Mouse (Mus musculus) liver, adult 2 months (tissue): ENCODE results near the gene Fermt3. TPM values are rescaled to one million over a fixed set of nuclear protein-coding genes. Genes with fewer than 3 reads are reported as not detected.

Source experiments
- DNase-seq: peaks from one replicate; pipeline ENCODE4 v3.0.0-alpha.2; 2011; ENCODE audit warnings: low read depth, low spot score; ENCODE audit errors: extremely low read depth
- H3K27ac ChIP-seq: fragments of 200-500 bp; replicated peaks from 2 replicates; pipeline ENCODE4 v1.5.1; 2012; ENCODE audit warnings: low read depth, mild to moderate bottlenecking, control low read depth, inconsistent platforms, low read length; ENCODE audit not compliant: insufficient read depth
- H3K27me3 ChIP-seq: fragments of 200-500 bp; 2 replicates; pipeline ENCODE4 v1.6.1; 2012; ENCODE audit warnings: mild to moderate bottlenecking, moderate library complexity, low read length, inconsistent platforms; ENCODE audit not compliant: control insufficient read depth, insufficient read depth
- H3K36me3 ChIP-seq: fragments of 200-500 bp; 2 replicates; pipeline ENCODE4 v1.6.1; 2012; ENCODE audit warnings: low read length, inconsistent platforms; ENCODE audit not compliant: control insufficient read depth, insufficient read depth
- H3K4me1 ChIP-seq: fragments of 200-500 bp; 2 replicates; pipeline ENCODE4 v1.6.1; 2011; ENCODE audit warnings: low read length; ENCODE audit not compliant: control insufficient read depth, insufficient read depth
- H3K4me3 ChIP-seq: fragments of 200-500 bp; 2 replicates; pipeline ENCODE4 v1.5.1; 2011; ENCODE audit warnings: low read depth, mild to moderate bottlenecking, control low read depth, low read length, moderate library complexity; ENCODE audit not compliant: insufficient read depth
- H3K79me2 ChIP-seq: fragments of 200-500 bp; 2 replicates; pipeline ENCODE4 v1.6.1; 2012; ENCODE audit warnings: inconsistent platforms, mild to moderate bottlenecking, low read length, moderate library complexity; ENCODE audit not compliant: control insufficient read depth, insufficient read depth
- H3K9ac ChIP-seq: fragments of 200-500 bp; 2 replicates; pipeline ENCODE4 v1.6.1; 2012; ENCODE audit warnings: low read depth, mild to moderate bottlenecking, control low read depth, inconsistent platforms, low read length
- CTCF ChIP-seq: fragments of 200-500 bp; IDR thresholded peaks from 2 replicates; pipeline ENCODE4 v1.5.1; 2011; ENCODE audit warnings: low read depth, low read length, control low read depth
- POLR2A ChIP-seq: fragments of 200-500 bp; IDR thresholded peaks from 2 replicates; pipeline ENCODE4 v1.6.1; 2011; ENCODE audit warnings: low read length, control low read depth; ENCODE audit not compliant: insufficient read depth; ENCODE audit errors: extremely low read depth
- WGBS: fragments of 180-500 bp; shearing (Covaris S2); methylation state at CpG from one replicate; pipeline ENCODE4 v1.1.7; 2018; 5-methylcytosine and 5-hydroxymethylcytosine counted together
- polyA plus RNA-seq: library from polyadenylated mRNA; depleted of rRNA; stranded (reverse); fragments of >200 nt; gene quantifications from 2 replicates; pipeline ENCODE4 v1.2.3, GENCODE M21; 2012
- total RNA-seq: library from RNA; depleted of rRNA; stranded (reverse); fragments of >200 nt; gene quantifications from 2 replicates; pipeline ENCODE4 v1.2.3, GENCODE M21; 2014

Fermt3 gene
- total and polyA plus RNA-seq, 2 experiments: 3.1 to 6.3 TPM

- no peak for DNase-seq
- no peak for TF ChIP-seq CTCF
- no peak for TF ChIP-seq POLR2A
- 43% methylated on average over 2 of the region's 2 CpGs for WGBS
- no peak overlapping the region for H3K4me3 ChIP-seq
- H3K4me1 ChIP-seq: peaks cover 13% of the 10 kb centered on the region
- H3K9ac ChIP-seq: no peak overlapping the region
- peaks cover 11% of the 10 kb centered on the region; the same call in 1 of the 2 replicates for H3K79me2 ChIP-seq
- H3K27me3 ChIP-seq: no peaks in the 10 kb centered on the region
- no peak overlapping the region for H3K27ac ChIP-seq
- H3K36me3 ChIP-seq: no peaks in the 10 kb centered on the region
Measured at GRCm38 (mm10) chr19:7041171-7041570, 21.9 kb upstream of the Fermt3 start.

GRCm38 (mm10) chr19:7040637-7041130 is 21.4 kb upstream of the Fermt3 start:
- H3K4me3 ChIP-seq: peak overlapping the region; percentile 57
- peak; percentile 33 for DNase-seq
- WGBS: 23% methylated on average over 13 of the region's 13 CpGs

GRCm38 (mm10) chr19:7039841-7040636 is 20.8 kb upstream of the Fermt3 start, which contains the start of gene Stip1:
Stip1 (minus strand) TSS chr19:7039967.
- Histone ChIP-seq H3K4me3 (peak within 1 kb of the TSS; percentile 84), H3K27ac (peak within 1 kb of the TSS; percentile 81), H3K27me3 (no peaks in the 10 kb centered on the region), H3K36me3 (no peaks in the 10 kb centered on the region; the same call in 1 of the 2 replicates), H3K9ac (peak within 1 kb of the TSS; percentile 88), H3K4me1 (peaks cover 13% of the 10 kb centered on the region), H3K79me2 (peaks cover 11% of the 10 kb centered on the region; the same call in 1 of the 2 replicates)
- WGBS: under 1% methylated on average over 49 of the region's 49 CpGs
- peak; percentile 100 for DNase-seq
- TF ChIP-seq POLR2A: peak; percentile 91
- TF ChIP-seq CTCF: peak; percentile 20; the same call in 1 of the 2 replicates

More at GRCm38 (mm10) chr19:7040637-7041130, 21.4 kb upstream of the Fermt3 start:
- Histone ChIP-seq H3K4me1 (peaks cover 13% of the 10 kb centered on the region), H3K79me2 (peaks cover 11% of the 10 kb centered on the region; the same call in 1 of the 2 replicates), H3K27ac (peak overlapping the region; percentile 81), H3K9ac (peak overlapping the region; percentile 73), H3K36me3 (no peaks in the 10 kb centered on the region), H3K27me3 (no peaks in the 10 kb centered on the region)
- TF ChIP-seq POLR2A: no peak
- no peak for TF ChIP-seq CTCF

GRCm38 (mm10) chr19:7039088-7039720 is 19.9 kb upstream of the Fermt3 start:
- H3K4me1 ChIP-seq: peaks cover 13% of the 10 kb centered on the region
- peak overlapping the region; percentile 88 for H3K9ac ChIP-seq
- H3K79me2 ChIP-seq: peaks cover 11% of the 10 kb centered on the region; the same call in 1 of the 2 replicates
- H3K27me3 ChIP-seq: no peaks in the 10 kb centered on the region
- peaks cover 6% of the 10 kb centered on the region for H3K36me3 ChIP-seq
- H3K4me3 ChIP-seq: peak overlapping the region; percentile 84
- DNase-seq: peak; percentile 28
- H3K27ac ChIP-seq: peak overlapping the region; percentile 33
- 1% methylated on average over 35 of the region's 35 CpGs for WGBS
- TF ChIP-seq CTCF (no peak), POLR2A (no peak)

- no peak overlapping the region for H3K27ac ChIP-seq
- WGBS: 87% methylated on average over 5 of the region's 5 CpGs
- H3K4me1 ChIP-seq: peaks cover 8% of the 10 kb centered on the region
- no peaks in the 10 kb centered on the region for H3K27me3 ChIP-seq
- H3K79me2 ChIP-seq: peaks cover 6% of the 10 kb centered on the region; the same call in 1 of the 2 replicates
- no peak for TF ChIP-seq POLR2A
- TF ChIP-seq CTCF: no peak
- peaks cover 46% of the 10 kb centered on the region for H3K36me3 ChIP-seq
- H3K9ac ChIP-seq: no peak overlapping the region
- no peak for DNase-seq
- H3K4me3 ChIP-seq: no peak overlapping the region
Measured at GRCm38 (mm10) chr19:7034006-7034405, 14.7 kb upstream of the Fermt3 start.
